Mouse (Mus musculus) forebrain, embryonic 13.5 days (tissue): Measurements from ENCODE around the gene Slc2a13. TPM values are rescaled to one million over a fixed set of nuclear protein-coding genes. Genes with fewer than 3 reads are reported as not detected.

ENCODE experiments used
- ATAC-seq: fragments of 200-750 bp; cut with Nextera tagmentation; 2 replicates; pipeline ENCODE4 v1.8.0; 2017
- H3K27ac ChIP-seq: fragments of 300-500 bp; sonication (generic); 2 replicates; pipeline ENCODE4 v1.5.1; 2015; ENCODE audit warnings: inconsistent platforms, mild to moderate bottlenecking, moderate library complexity
- H3K27me3 ChIP-seq: fragments of 300-500 bp; sonication (generic); 2 replicates; pipeline ENCODE4 v1.6.1; 2015; ENCODE audit warnings: mild to moderate bottlenecking, inconsistent platforms
- H3K36me3 ChIP-seq: fragments of 300-500 bp; sonication (generic); 2 replicates; pipeline ENCODE4 v1.6.1; 2015; ENCODE audit warnings: mild to moderate bottlenecking, inconsistent platforms; ENCODE audit not compliant: poor library complexity, severe bottlenecking
- H3K4me1 ChIP-seq: fragments of 300-500 bp; sonication (generic); 2 replicates; pipeline ENCODE4 v1.6.1; 2015; ENCODE audit warnings: inconsistent platforms
- H3K4me2 ChIP-seq: fragments of 300-500 bp; sonication (generic); 2 replicates; pipeline ENCODE4 v1.6.1; 2015; ENCODE audit warnings: inconsistent platforms, mild to moderate bottlenecking, moderate library complexity
- H3K4me3 ChIP-seq: fragments of 300-500 bp; sonication (generic); 2 replicates; pipeline ENCODE4 v1.5.1; 2015; ENCODE audit warnings: mild to moderate bottlenecking, inconsistent platforms
- H3K9ac ChIP-seq: fragments of 300-500 bp; sonication (generic); 2 replicates; pipeline ENCODE4 v1.6.1; 2015; ENCODE audit warnings: mild to moderate bottlenecking, inconsistent platforms
- H3K9me3 ChIP-seq: fragments of 300-500 bp; sonication (generic); replicated peaks from 2 replicates; pipeline ENCODE4 v1.6.1; 2016; ENCODE audit warnings: inconsistent platforms
- WGBS: fragments of 180-500 bp; shearing (Covaris S2); methylation state at CpG from one replicate; pipeline ENCODE4 v1.1.7; 2015; 5-methylcytosine and 5-hydroxymethylcytosine counted together
- polyA plus RNA-seq: library from polyadenylated mRNA; unstranded; fragments of >200 nt; fragmentation: Nextera tagmentation; extraction: Ambion mirVana; gene quantifications from 2 replicates; pipeline ENCODE4 v1.2.1, GENCODE M21; 2015

Gene Slc2a13
- 1.7 and 2.0 TPM in 2 replicates for polyA plus RNA-seq

DNA sequence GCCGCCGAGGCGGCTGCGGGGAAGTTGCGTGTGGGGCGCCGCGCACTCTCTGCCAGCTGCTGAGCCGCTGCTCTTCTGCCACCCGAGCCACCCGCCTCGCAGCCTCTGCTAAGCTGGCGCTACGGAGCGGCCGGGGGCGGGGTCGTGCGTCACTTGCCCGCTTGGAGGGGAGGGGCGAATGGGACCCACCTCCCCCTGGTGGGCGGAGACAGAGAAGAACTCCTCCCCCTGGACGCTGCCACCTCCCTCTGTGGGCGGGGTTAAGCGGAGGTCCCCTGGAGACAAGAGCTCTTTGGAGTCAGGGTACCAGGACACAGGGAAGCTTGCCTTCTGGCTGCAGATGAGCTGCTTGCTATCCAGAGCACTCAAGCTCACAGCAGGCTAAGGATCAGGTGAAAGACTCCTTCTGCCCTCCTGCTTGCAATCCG lies at the start of gene Slc2a13:
Gene Slc2a13 (minus strand): TSS at position 151 of the 428 bp plus-strand sequence.
- whole genome bisulfite sequencing, result 0% methylated on average over 26 of the region's 26 CpGs
- Histone ChIP-seq H3K4me3 (peak within 1 kb of the TSS; percentile 78), H3K27ac (peak within 1 kb of the TSS; percentile 78), H3K27me3 (peaks cover 12% of the 10 kb centered on the region), H3K4me1 (peaks cover 29% of the 10 kb centered on the region), H3K36me3 (no peaks in the 10 kb centered on the region), H3K9ac (peak within 1 kb of the TSS; percentile 84), H3K4me2 (peak within 1 kb of the TSS; percentile 95), H3K9me3 (no peaks in the 10 kb centered on the region)
- ATAC-seq, result peak; percentile 97

DNA sequence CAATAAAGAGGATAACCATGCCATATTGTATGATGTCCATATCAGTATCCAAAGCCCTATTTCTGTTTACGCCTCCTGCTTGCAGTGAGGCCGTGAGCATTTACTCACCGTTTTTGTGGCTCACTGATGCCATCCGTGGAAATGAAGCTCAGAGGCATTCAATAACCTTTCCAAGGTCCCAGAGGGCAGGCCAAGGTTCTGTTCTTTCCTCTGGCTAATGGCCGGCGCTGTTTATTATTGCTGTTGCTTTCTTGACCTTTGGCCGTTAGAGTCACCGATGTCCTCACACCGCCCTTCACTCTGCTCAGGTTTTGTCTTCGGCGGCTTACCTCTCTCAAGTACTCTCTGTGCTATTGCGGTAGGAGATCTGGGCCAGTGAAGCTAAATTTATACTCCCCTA lies 43.0 kb upstream of the Slc2a13 start:
- H3K4me3 ChIP-seq, result no peak overlapping the region
- no peaks in the 10 kb centered on the region for H3K27me3 ChIP-seq
- 91% methylated on average over 12 of the region's 12 CpGs for WGBS
- no peak overlapping the region for H3K27ac ChIP-seq
- no peak overlapping the region for H3K9ac ChIP-seq
- H3K36me3 ChIP-seq, result no peaks in the 10 kb centered on the region
- H3K4me2 ChIP-seq, result no peak overlapping the region
- no peaks in the 10 kb centered on the region for H3K4me1 ChIP-seq
- H3K9me3 ChIP-seq, result no peaks in the 10 kb centered on the region
- no peak for ATAC-seq

GRCm38 (mm10) chr15:91615532-91615931 lies 42.5 kb upstream of the Slc2a13 start:
- no peaks in the 10 kb centered on the region for H3K36me3 ChIP-seq
- H3K4me1 ChIP-seq, result no peaks in the 10 kb centered on the region
- no peak for ATAC-seq
- no peak overlapping the region for H3K27ac ChIP-seq
- no peak overlapping the region for H3K9ac ChIP-seq
- no peak overlapping the region for H3K4me2 ChIP-seq
- H3K27me3 ChIP-seq, result no peaks in the 10 kb centered on the region
- 95% methylated on average over 4 of the region's 4 CpGs for WGBS
- H3K9me3 ChIP-seq, result no peaks in the 10 kb centered on the region
- no peak overlapping the region for H3K4me3 ChIP-seq

DNA sequence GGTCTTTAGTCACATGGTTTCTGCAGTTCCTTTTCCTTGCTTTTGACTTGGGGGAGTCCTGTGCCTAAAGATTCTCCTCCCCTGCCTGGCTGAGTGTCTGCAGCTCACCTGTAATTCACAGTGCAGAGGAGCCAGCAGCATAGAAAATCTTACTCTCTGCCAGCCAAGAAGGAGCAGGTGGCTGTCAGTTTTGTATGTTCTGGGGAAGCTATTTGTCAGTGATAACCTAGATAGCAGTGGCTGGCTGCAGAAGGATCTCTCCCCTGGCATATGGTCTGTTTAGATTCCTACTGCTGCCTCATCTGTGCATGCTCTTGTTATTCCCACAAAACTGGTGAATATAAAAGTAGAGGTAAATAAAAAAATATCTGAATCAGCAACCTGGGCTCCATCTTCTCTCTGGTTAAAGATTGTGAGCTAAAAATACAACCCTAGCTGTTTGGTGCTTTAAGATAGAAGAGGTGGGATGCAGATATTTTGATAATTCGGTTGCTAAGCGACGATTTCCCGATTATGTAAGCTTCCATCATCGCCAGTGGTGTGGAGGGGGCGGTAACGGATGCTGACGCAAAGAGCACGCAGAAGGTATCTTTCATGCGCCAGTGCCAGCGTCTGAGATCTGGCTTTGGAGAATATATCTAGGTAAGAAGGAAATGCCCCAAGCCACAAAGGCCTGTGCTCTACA lies 41.1 kb upstream of the Slc2a13 start:
- no peak overlapping the region for H3K4me3 ChIP-seq
- 86% methylated on average over 11 of the region's 11 CpGs for WGBS
- H3K9ac ChIP-seq, result no peak overlapping the region
- H3K9me3 ChIP-seq, result no peaks in the 10 kb centered on the region
- no peak overlapping the region for H3K4me2 ChIP-seq
- no peaks in the 10 kb centered on the region for H3K27me3 ChIP-seq
- no peaks in the 10 kb centered on the region for H3K36me3 ChIP-seq
- no peak for ATAC-seq
- no peaks in the 10 kb centered on the region for H3K4me1 ChIP-seq
- H3K27ac ChIP-seq, result no peak overlapping the region

DNA sequence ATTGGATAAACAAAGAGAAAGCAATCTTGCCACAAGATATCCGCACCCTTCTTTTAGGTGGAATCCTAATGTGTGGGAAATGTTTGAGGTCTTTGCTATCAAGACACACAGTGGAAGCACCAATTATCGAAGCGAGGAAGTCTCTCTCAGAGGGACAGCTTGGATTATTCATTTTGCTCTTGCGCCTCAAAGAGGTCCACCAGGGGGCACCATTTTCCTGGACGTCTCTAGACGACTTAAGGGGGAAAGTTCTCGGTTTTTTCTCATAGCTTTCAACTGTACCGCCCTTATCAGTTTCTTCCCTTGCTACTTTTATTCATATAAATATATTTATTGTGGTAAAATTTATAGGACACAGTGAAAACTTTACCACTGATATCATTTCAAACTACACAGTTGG lies 36.7 kb upstream of the Slc2a13 start:
- no peak overlapping the region for H3K27ac ChIP-seq
- ATAC-seq, result no peak
- H3K9ac ChIP-seq, result no peak overlapping the region
- no peaks in the 10 kb centered on the region for H3K27me3 ChIP-seq
- no peak overlapping the region for H3K4me3 ChIP-seq
- H3K36me3 ChIP-seq, result no peaks in the 10 kb centered on the region
- H3K4me1 ChIP-seq, result no peaks in the 10 kb centered on the region
- no peaks in the 10 kb centered on the region for H3K9me3 ChIP-seq
- WGBS, result 29% methylated on average over 8 of the region's 8 CpGs
- no peak overlapping the region for H3K4me2 ChIP-seq

DNA sequence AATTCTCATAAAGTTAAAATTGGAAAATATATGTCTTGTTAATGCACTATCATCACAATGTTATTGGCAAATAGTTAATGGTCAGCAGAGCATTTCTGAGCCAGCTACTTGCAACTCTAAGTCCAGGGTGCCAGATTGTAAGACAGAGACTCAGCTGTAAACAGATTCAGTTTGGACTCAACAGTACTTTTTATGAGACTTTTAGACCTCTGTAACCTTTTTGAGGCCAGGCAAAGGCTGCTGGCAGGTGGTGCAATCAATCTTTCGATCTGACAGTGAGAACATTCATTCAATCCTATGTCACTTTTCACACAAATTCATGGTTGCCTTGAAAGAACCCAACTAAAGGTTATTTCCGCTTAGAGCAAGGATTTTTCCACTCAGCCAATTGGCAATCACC lies 35.8 kb upstream of the Slc2a13 start:
- 87% methylated on average over 2 of the region's 2 CpGs for WGBS
- ATAC-seq, result no peak
- Histone ChIP-seq H3K36me3 (no peaks in the 10 kb centered on the region), H3K9ac (no peak overlapping the region), H3K4me3 (no peak overlapping the region), H3K27me3 (no peaks in the 10 kb centered on the region), H3K27ac (no peak overlapping the region), H3K4me2 (no peak overlapping the region), H3K9me3 (no peaks in the 10 kb centered on the region), H3K4me1 (no peaks in the 10 kb centered on the region)

DNA sequence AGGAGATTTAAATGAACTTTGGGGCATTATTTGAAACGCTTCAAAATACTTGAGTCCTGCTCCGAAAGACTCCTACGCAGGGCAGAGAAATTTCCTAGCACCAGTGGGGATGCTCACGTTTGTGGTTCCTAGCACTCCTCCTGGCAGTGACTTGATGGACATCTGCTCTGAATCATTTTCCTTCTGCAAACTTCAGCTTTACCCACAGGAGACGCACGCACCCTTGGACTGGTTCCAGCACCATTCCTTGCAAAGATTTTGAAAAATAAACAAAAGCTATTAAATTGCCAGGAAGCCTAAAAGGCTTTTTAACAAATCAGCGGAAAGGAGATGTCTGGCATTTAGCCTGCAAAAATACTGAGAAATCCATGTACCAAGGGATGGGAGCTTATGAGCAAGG lies 28.1 kb upstream of the Slc2a13 start:
- ATAC-seq, result peak; percentile 68; the same call in 1 of the 2 replicates
- Histone ChIP-seq H3K27me3 (no peaks in the 10 kb centered on the region), H3K4me2 (no peak overlapping the region), H3K9me3 (no peaks in the 10 kb centered on the region), H3K9ac (no peak overlapping the region), H3K4me3 (no peak overlapping the region), H3K36me3 (no peaks in the 10 kb centered on the region), H3K4me1 (peaks cover 5% of the 10 kb centered on the region; the same call in 1 of the 2 replicates), H3K27ac (no peak overlapping the region)
- WGBS, result 77% methylated on average over 7 of the region's 7 CpGs

GRCm38 (mm10) chr15:91597290-91597689 lies 24.2 kb upstream of the Slc2a13 start:
- 90% methylated on average over 5 of the region's 5 CpGs for WGBS

DNA sequence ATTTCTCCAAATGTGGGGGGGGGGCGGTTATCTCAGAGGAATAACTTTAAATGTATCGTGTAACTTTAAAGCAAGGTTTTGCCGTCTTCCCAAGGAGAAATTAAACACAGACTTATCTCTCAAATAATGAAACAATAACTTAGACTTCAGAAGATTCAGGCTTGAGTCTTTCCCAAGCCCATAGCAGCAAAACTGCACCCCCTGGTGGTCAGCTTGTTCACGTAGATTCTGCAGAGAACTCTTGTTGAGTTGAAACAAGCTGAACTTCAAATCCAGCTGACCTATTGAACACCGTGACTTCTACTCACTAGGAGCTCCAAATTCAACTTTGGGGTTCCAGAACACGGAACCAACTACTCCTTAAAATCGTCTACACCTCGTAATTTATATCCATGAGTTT lies 1.4 kb upstream of the Slc2a13 start:
- Histone ChIP-seq H3K9ac (no peak overlapping the region), H3K4me2 (no peak overlapping the region), H3K36me3 (no peaks in the 10 kb centered on the region), H3K4me3 (no peak overlapping the region), H3K27ac (no peak overlapping the region), H3K27me3 (peaks cover 12% of the 10 kb centered on the region), H3K4me1 (peaks cover 29% of the 10 kb centered on the region), H3K9me3 (no peaks in the 10 kb centered on the region)
- WGBS, result 32% methylated on average over 8 of the region's 8 CpGs
- no peak for ATAC-seq

More at GRCm38 (mm10) chr15:91597290-91597689, 24.2 kb upstream of the Slc2a13 start:
- H3K9ac ChIP-seq, result no peak overlapping the region
- H3K4me1 ChIP-seq, result peaks cover 5% of the 10 kb centered on the region; the same call in 1 of the 2 replicates
- no peak overlapping the region for H3K4me2 ChIP-seq
- no peaks in the 10 kb centered on the region for H3K36me3 ChIP-seq
- H3K4me3 ChIP-seq, result no peak overlapping the region
- H3K27ac ChIP-seq, result no peak overlapping the region
- no peaks in the 10 kb centered on the region for H3K27me3 ChIP-seq
- H3K9me3 ChIP-seq, result no peaks in the 10 kb centered on the region
- no peak for ATAC-seq

DNA sequence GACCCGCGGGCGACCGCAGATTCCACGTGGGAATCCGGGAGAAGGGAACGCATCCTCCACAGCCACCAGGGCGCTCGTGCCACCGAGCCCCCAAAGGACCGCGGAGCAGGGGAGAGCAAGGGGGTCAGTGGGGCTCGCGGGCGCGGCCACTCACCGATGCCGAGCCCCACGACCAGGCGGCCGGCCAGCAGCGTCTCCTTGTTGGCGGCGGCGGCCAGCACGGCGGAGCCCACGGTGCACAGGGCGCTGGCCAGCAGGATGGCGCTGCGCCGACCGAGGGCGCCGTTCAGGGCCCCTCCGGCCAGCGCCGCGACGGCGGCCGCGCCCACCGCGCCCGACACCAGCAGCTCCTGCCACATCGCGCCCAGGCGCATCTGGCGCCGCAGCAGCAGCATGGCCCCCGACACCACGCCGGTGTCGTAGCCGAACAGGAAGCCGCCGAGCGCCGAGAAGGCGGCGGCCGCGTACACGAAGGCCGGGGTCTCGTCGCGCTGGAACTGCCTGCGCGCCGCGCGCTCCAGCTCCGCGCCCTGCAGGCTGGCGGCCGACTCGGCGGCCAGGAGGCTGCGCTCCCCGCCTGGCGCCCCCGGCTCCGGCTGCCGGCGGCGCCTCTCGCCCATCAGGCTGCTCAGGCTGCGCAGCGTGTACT lies 516 bp downstream of the Slc2a13 start:
- H3K27me3 ChIP-seq, result peaks cover 12% of the 10 kb centered on the region
- H3K36me3 ChIP-seq, result no peaks in the 10 kb centered on the region
- ATAC-seq, result no peak; the same call in 1 of the 2 replicates
- H3K4me3 ChIP-seq, result peak overlapping the region; percentile 78
- under 1% methylated on average over 61 of the region's 91 CpGs for WGBS
- H3K4me1 ChIP-seq, result peaks cover 29% of the 10 kb centered on the region
- H3K4me2 ChIP-seq, result peak overlapping the region; percentile 95
- H3K27ac ChIP-seq, result peak overlapping the region; percentile 78
- peak overlapping the region; percentile 84 for H3K9ac ChIP-seq
- H3K9me3 ChIP-seq, result no peaks in the 10 kb centered on the region

GRCm38 (mm10) chr15:91571981-91572380 lies 1.1 kb downstream of the Slc2a13 start:
- Histone ChIP-seq H3K4me1 (peaks cover 29% of the 10 kb centered on the region), H3K27ac (no peak overlapping the region), H3K27me3 (peaks cover 12% of the 10 kb centered on the region), H3K9ac (peak overlapping the region; percentile 84), H3K4me2 (peak overlapping the region; percentile 95), H3K4me3 (peak overlapping the region; percentile 78), H3K9me3 (no peaks in the 10 kb centered on the region), H3K36me3 (no peaks in the 10 kb centered on the region)
- no peak for ATAC-seq
- 5% methylated on average over 8 of the region's 8 CpGs for WGBS

- Histone ChIP-seq H3K9ac (no peak overlapping the region), H3K36me3 (no peaks in the 10 kb centered on the region), H3K4me1 (peaks cover 23% of the 10 kb centered on the region; the same call in 1 of the 2 replicates), H3K9me3 (no peaks in the 10 kb centered on the region), H3K27ac (no peak overlapping the region), H3K4me3 (no peak overlapping the region), H3K27me3 (peaks cover 12% of the 10 kb centered on the region), H3K4me2 (no peak overlapping the region)
- 71% methylated on average over 8 of the region's 8 CpGs for WGBS
- no peak for ATAC-seq
Measured at GRCm38 (mm10) chr15:91566784-91567183, 6.3 kb downstream of the Slc2a13 start.
